Mouse (Mus musculus): Measurements from ENCODE around the gene Ndc1.
A peak's percentile ranks its signal among the peaks of the same experiment; 100 is the strongest.

GRCm38 (mm10) chr4:107362755-107363154 is 4.8 kb upstream of the Ndc1 start:
- TF ChIP-seq POLR2A (IDR thresholded peaks at IDR 0.05; ENCODE audit: insufficient read depth, low read length): no peak
- no peak for TF ChIP-seq CTCF (IDR thresholded peaks at IDR 0.05; ENCODE audit: low read depth, low read length)
- peak; percentile 66 for TF ChIP-seq EP300 (IDR thresholded peaks at IDR 0.05; ENCODE audit: insufficient read depth, low read depth, low read length)

Measured in ES-Bruce4 (cell line).